Mouse (Mus musculus): ENCODE data around the gene Spag9.

DNA sequence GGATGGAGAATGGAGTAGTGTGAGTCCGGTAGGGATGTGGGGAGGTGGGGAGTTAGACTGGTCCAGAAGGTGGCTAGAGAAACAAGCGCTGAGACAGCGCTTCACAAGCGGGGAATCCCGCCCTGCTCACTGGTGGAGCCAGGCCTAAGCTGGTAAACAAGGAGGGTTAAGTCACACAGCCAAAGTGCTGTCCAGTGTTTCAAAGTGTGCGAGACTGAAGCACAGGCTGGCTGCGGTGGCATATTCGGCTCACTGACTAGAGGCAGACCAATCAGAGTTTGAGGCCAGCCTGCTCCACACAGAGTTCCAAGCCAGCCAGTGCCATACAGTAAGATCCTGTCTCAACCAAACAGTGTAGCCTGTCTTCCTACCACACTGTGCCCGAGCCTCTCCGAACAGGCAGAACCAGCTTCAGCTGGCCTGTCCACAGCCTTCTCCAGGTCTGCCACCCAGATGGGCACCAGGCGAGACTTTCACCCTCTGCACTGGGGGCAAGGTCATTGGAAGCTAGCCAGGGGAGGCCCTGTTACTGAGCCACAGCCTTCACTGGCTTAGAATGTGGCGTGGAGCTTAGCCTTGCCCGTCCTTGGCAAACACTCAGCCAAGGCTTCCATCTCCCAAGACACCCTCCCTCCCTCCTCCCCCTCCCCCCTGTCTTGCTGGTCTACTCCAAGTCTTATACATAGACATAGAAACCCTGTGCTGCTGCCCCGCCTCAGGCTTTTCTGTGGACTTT lies 141.6 kb downstream of the Spag9 start:
- TF ChIP-seq POLR2A (IDR thresholded peaks at IDR 0.05; ENCODE audit: insufficient read depth, low read depth, low read length): no peak
- no peak for TF ChIP-seq CTCF (IDR thresholded peaks at IDR 0.05; ENCODE audit: insufficient read depth, low read depth, low read length)
